Mouse (Mus musculus): ENCODE measurements around the gene Bcl10.
"Not testable (repeated sequence)": the region's sequence is repeated elsewhere in the genome, so short reads cannot be mapped to it uniquely, and the experiment has no call there.

Bcl10 gene

DNA sequence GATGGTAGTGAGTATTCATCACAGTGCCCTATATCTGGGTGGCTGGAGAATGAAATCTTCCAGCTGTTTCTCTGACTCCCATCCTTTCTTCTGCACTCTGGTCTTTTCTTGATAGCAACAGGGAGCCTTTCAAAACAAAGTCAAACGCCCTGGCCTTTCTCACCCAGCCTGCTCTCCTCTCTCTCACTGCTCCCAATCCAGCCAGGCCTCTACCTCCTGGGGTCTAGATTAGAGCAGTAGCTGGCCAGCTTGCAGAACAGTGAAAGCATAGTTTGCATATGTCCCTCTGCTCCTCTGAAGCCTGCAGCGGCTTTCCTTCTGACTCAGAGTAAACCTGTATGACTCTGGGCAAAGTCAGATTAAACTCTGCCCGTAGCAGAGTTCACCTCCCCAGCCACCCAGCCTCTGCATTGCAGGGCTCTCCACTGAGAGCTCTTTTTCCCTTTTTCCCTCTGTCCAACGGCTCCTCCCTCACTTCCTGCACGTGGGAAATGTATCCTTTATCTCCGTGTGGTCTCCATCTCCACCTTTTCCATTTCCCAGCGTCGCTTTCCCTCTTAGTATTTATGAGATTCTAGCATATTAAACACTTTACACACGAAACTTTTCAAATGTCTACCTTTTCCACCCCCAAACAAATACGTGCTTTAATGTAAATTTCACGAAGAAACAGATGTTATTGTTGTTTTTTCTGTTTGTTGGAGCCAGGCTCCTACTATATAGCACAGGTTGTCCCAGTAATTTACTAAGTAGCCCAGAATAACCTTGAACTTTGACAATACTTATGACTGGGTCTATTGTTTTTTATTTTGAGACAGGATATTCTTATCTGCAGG, at the start of gene Bcl10:
Gene Bcl10 (plus strand): TSS at position 786 of the 836 bp plus-strand sequence.
- DNase-seq (ENCODE audit: low read depth, low spot score): no peak

DNA sequence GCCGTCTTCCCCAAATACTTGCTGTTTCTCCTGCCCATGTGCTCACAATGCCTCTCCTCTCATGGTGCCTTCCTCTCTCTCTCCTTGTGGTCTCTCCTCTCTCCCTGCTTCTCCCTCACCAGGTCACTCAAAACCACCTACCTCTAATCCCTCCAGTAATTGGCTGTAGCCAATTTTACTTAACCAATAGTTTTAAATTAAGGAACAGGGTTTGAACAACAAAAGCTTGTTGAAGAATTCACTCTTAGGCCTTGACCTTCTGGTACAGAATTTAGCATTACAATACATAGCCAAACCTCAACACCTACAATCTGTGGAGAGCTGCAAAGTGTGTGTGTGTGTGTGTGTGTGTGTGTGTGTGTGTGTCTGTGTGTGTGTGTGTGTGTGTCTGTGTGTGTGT, 49.3 kb upstream of the Bcl10 start:
- DNase-seq (ENCODE audit: low read depth, low spot score): no peak

DNA sequence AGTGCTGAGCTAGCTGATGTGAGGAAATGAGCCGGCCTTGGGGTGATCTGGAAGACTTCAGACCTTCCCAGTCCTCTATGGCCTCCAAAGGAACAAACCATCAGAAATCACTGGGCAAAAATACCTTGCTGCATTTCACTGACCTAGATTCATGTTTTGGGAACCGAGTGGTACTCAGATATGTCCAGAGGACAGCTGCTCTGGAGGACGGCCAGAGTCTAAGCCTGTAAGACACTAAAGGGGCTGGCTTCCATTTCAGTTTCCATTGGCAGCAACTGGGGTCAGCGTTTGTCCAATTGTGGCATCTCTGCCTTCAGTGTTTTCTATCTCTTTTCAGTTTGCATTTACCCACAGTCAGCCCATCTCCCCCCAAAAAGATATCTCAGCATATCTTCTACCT, 48.5 kb upstream of the Bcl10 start:
- DNase-seq (ENCODE audit: low read depth, low spot score): no peak

DNA sequence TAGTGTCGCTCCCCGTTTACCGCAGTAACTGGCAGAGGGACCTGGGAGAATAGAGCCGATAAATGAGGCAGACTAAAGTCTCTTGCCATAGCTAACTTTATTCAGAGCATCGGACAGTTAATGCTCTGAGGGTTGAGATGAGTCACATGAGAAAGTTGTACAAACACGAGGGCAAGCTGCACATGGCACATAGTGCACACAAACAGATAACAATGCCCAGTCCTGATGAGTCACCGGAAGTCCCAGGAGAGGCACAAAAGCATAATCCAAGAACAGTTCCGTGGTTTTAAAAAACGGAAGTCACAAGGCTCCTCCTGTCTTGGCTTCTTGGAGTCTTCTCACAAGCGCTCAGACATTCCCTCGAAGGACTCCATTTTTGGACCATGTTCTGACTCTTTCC, 46.5 kb upstream of the Bcl10 start:
- no peak for DNase-seq (ENCODE audit: low read depth, low spot score)

DNA sequence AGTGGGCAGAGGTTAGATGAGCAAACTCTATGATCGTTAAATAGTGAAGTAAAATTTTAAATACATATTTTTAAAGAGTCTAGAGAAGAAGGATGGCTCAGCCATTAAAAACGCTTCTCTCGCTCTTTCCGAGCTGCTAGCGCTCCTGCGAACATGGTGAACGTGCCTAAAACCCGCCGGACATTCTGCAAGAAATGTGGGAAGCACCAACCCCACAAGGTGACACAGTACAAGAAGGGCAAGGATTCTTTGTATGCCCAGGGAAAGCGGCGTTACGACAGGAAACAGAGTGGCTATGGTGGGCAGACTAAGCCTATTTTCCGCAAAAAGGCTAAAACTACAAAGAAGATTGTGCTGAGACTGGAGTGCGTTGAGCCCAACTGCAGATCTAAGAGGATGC, 43.7 kb upstream of the Bcl10 start:
- DNase-seq (ENCODE audit: low read depth, low spot score): not testable (repeated sequence)

DNA sequence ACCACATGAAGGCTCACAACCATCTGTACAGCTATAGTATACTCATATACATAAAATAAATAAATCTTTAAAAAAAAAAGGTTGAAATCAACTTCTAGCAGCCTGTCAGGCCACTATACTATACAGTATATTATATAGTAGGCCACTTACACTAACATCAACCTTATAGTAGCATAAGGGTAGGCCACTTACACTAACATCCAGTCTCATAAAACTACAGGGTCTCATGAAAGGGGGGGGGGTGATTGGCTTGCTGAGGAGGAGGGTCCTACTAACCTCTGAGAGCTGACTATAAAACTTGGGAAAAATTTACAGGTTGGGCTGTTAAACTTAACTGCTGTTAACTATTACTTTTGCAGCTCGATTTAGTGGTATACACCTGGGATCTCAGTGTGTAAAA, 42.3 kb upstream of the Bcl10 start:
- peak; percentile 38 for DNase-seq (ENCODE audit: low read depth, low spot score)

DNA sequence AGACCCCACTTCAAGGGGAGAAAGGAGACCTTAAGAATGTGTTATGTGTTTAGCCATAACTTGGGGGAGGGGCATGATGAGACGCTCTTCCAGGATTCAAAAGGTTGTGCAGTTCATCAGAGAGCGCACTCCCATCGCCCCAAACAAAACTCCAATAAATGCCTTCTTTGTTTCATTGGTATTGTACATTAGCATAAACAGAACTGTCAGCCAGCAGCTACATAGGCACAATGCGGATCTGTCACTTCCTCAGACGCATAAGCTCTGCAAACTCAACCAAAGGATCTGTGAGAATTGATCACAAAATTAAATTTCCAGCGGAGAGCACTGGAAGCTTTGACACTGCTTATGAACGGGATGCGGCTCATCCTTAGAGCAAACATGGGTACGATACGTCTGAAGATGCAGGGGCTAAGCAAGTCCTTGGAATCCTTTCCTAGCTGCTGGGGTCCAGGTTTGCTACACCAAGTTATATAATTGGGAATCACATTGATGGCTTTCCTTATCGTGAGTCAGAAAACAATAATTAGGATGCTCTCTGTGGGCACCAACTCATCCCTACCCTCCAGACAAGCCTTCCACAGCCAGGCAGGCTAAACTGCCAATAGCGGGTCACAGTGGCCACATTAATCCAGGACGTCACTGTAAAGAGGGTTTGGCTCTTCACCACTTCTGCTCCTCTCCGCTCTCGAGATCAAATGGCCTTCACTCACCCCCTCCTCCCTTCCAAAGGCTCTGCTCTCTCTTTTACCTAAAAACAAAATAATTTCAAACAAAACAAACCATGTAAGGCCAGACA, 40.3 kb upstream of the Bcl10 start:
- DNase-seq (ENCODE audit: low read depth, low spot score): no peak

DNA sequence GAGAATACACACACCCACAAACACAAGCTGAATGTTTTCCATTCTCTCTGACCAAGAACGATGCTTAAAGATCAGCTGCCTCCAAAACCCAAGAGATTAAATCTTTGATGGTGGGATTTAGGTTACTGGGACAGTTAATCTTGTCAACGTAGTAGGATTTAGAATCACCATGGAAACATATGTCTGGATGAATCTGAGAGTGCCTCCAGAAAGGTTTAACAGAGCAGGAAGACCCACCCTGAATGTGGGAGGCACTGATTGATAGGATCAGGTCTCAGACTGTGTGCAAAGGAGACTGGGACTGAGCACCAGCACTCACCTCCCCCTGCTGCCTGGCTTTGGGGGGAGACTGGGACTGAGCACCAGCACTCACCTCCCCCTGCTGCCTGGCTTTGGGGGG, 39.4 kb upstream of the Bcl10 start:
- DNase-seq (ENCODE audit: low read depth, low spot score): no peak

DNA sequence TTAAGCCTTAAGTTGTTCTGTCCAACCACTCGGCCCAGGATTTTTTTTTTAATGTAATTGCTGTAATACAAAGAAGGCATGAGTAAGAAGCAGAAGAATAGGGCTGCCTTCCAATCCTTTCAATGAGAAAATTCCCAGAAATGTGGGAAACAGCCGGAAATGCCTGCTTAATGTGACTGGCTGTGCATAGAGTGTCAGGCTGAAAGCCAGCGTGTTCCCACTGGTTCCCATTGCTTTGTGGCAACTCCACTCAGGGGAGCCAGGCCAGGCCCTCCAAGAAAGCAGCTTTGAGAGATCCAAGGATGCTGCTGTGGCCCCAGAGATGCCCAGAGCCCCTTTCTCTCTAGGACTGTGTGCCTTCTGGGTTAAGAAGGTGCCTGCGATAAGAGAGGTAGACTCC, 37.2 kb upstream of the Bcl10 start:
- DNase-seq (ENCODE audit: low read depth, low spot score): no peak

DNA sequence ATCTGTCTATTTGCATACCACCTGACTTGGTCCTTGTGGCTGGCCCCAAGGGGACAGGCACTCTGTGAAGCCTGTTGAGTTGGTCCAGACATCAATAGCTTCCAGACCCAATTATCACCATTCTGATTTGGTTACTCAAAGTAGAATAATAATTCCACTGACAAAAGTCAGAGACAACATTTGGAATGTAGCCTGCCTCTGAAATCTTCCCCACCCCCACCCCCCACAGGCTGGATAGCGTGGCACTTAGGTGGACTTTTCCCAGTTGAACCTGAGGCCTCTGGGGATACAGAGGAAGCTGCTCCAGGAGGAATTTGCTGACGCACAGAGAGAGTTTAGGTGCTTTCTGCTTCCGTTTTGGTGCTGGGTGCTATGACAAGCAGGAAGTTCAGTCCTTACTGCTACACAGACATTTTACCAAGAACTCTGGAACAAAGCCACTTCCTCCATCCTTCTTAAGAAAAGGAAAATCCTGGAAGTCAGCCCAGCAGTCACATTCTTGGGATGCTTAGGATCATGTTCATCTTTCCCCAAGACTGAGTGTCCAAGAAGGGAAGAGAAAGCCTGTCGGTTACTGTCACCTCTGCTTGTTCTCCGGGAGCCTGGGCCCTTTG, 36.6 kb upstream of the Bcl10 start:
- DNase-seq (ENCODE audit: low read depth, low spot score): no peak

DNA sequence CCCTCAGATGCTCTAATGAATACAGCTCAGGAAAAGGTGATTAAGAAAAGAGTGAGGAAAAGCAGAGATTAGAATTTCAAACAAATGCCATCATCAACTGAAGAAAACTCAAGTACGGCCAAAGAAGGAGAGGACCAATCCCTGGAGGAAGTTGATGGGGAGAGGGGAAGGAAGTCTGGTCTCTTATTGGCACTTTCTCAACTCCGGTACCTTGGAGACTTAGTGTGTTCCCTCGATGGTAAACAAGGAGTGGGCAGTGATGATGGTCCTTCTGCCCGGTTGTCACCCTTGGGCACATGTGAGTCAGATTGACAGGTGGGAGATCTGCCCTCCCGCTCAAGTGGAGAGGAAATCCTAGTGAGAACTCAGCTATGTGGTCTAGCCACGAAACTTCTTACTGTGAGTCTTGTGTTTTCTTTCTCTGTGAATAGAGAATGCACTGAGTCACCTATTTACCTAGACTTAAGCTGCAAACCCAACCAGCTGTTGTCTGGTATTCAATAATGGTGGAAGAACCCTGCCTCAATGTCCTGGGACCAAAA, 35.1 kb upstream of the Bcl10 start:
- no peak for DNase-seq (ENCODE audit: low read depth, low spot score)

DNA sequence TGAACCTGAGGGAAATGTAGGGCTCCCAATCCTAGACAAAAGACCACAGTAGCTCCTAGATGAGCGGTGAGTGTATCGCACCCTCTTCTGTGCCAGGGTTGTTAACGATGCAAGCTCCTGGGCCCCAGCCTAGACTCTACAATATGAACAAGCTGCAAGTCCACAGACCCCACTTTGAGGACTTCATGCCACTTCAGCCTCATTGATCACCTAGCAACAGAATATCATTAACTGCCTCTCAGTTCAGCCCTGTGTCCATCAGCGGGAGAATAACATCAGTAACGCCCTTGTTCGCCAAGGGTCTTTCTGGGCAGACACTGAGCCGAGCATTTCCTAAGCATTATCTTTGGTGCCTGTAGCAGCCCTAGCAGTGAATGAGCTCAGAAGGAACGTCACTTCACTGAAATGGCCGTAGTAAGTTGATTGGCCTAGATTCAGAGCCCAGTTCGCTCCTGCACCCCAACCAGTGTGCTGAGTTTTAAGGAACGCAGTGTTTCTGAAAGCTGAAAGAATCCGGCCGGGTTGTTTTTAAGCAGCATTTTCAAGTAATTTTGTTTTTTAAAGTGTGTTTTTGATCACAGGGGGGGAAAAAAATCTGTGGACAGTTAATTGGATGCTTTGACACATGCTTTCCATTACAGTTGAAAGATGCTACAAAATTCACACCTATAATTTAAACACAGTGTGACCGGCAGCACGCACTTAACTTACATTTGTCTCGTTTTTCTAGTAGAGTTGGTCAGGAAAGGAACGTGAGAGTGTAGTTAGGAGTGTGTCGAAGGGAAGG, 32.1 kb upstream of the Bcl10 start:
- DNase-seq (ENCODE audit: low read depth, low spot score): no peak

DNA sequence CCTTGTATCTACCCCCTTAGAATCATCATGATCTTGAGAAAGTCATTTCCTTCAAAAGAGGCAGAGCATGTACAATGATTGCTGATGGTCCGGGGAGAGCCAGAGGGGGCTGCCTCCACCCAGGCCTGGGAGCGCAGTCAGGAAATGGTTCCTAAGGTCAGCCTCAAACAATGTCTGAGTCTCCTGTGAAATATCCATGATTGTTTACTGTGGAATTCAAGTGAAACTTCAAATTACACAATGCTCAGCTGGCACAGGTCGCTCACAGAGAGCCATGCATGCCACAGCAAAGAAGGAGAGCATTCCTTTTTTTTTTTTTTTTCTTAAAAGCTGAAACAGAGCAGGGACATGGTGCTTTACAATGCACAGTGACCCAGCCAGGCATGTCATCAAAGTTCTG, 30.2 kb upstream of the Bcl10 start:
- DNase-seq (ENCODE audit: low read depth, low spot score): no peak

DNA sequence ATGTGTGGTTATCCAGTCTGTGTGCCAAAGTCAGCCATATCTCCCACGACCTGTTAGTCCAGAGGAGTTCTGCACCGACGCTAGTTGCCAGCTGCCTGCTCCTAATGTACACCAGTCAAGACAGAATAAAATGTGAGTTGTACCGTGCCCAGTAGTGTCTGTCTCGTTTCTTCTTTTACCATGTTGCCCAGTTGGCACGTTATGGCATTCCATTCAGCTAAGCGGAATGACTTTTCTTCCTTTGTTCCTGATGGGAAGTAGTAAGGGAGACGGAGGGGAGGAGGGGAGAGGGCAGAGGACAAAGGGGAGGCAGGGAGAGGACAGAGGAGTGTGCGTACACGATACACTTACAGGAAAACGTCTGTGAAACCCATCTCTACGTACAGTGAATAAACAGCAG, 28.5 kb upstream of the Bcl10 start:
- no peak for DNase-seq (ENCODE audit: low read depth, low spot score)

DNA sequence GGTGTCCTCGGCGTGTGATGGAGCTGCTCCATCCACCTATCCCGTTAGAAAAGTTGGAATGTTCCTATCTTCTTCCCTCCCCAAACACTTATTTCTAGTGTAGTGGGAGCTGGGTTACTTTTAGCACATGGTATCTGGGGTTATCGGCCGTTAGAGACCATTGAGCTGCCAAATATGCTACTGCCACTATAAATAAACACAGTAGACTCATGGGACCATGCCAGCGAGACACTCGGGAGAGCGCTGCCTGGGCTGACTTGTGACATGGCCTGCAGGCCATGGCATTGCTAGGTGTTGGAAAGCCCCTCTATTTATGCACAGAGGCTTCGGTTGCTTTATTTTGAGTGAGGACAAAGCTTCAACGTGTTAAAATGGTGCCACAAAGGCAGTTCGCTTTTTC, 24.9 kb upstream of the Bcl10 start:
- no peak for DNase-seq (ENCODE audit: low read depth, low spot score)

DNA sequence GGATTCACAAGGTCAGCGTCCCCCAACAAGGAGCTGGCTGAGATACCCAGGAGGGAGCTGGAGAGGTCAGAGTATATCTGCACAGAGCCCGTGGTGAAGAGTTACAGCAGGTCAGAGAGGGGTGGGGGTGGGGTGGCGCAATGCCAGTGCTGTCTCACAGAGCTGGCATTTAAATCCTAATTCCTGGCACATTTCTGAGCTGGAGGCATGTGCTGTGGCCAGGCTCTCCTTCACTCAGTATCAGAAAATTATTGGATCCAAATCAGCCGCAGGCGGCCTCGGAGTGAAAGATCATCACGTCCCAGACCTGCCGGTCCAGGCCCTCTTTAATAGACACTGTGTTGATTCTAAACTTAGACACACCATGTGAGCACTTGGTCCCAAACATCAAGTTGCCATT, 22.8 kb upstream of the Bcl10 start:
- DNase-seq (ENCODE audit: low read depth, low spot score): no peak

DNA sequence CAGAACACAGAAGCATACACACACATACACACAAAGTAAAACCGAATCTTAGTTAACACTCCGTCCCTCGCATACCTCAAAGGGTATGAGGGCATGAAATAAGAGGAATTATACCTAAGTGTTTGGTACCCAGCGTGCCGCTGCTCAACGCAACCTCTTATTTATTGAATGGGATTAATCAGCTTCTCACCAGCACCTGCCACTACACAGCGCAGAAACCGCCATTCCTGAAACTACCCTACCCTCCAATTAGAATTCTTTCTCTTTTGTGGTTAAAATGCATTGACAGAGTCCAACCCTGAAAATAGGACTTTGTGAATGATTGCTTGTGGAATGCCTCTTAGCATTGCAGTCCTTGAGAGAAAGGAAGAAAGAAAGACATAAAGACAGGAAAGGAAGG, 19.1 kb upstream of the Bcl10 start:
- no peak for DNase-seq (ENCODE audit: low read depth, low spot score)

DNA sequence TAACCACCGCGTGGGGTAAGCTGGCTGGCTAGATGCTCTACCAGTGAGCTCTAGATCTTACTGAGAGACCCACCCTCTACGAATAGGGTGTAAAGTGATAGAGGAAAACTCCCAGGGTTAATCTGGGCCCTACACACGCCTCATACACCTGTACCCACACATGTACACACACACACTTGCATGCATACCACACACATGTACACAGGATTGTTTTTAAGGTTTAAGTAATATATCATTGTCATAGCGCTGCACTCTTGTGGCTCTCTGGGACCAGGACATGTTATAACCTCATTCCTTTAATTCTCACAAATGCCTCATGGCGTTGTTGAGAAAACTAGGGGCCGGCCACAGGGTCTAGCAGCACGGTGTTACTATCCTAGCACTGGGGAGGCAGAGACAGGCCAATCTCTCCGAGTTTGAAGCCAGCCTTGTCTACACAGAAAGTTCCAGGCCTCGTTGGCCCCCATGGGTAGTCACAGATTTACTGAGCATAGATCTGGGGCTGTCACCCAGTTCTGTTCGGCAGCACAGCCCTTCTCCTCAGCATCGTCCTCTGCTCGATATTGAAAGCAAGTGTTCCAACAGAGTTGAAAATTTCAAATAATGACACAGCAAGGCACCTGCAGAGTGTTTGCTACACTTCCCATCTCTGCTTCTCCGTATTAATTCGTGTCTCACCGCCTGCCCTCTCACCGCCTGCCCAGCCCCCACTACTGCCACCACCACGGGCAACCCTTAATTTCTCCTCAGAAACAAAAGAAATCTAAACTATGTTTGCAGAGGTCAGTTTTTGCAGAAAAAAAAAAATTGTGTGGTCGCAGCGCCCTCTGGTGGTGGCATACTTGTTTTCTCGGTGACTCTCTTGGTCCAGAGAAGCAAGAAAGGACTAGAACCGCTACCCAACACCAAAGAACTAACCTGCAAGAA, 17.5 kb upstream of the Bcl10 start:
- peak; percentile 79 for DNase-seq (ENCODE audit: low read depth, low spot score)

DNA sequence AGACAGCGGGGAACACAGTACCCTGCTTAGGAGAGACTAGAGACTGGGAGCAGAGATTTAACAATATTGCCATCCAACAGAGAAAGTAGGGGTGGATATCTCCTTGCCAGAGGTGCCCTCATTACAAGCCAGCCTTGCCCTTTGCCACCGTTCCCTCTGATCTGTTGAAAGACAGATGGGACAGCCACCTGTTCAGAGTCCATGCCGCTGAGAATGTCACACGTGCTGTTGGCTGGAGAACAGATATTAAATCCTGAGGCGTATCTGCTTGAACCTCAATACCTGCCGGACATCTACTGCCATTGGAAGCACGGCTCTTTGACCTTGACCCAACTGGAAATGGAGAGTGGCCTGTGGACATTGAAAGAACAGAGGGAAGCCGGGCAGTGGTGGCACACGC, 16.0 kb upstream of the Bcl10 start:
- DNase-seq (ENCODE audit: low read depth, low spot score): no peak

DNA sequence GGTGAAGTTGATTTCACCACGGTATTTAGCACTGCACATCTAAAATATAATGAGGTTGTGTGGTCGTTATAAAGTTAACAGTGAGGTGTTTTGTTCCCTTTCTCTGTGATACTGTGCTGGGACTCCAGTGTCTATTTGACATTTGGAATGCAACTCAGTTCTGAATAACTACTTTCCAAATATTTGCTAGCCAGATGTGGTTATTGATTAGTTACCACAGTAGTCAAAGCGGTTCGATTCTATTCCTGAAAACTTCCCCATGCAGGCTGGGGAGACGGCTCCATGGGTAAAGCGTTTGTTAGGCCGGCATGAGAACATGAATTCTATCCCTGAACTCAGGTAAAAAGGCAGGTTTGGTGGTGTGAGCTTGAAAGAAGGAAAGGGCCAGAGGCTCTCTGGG, 10.1 kb upstream of the Bcl10 start:
- DNase-seq (ENCODE audit: low read depth, low spot score): no peak
